Mouse (Mus musculus): ENCODE measurements around the gene Olfr1469.
"Not testable (repeated sequence)": the region's sequence is repeated elsewhere in the genome, so short reads cannot be mapped to it uniquely, and the experiment has no call there.

Gene Olfr1469

GRCm38 (mm10) chr19:13407549-13407948 is at the start of gene Olfr1469:
Olfr1469 (plus strand) TSS chr19:13407849.
- DNase-seq (ENCODE audit: low read depth, low spot score): no peak

GRCm38 (mm10) chr19:13361936-13362335 is 45.7 kb upstream of the Olfr1469 start, which contains the start of gene Olfr1467:
Olfr1467 (plus strand) TSS chr19:13362236.
- DNase-seq (ENCODE audit: low read depth, low spot score): no peak

DNA sequence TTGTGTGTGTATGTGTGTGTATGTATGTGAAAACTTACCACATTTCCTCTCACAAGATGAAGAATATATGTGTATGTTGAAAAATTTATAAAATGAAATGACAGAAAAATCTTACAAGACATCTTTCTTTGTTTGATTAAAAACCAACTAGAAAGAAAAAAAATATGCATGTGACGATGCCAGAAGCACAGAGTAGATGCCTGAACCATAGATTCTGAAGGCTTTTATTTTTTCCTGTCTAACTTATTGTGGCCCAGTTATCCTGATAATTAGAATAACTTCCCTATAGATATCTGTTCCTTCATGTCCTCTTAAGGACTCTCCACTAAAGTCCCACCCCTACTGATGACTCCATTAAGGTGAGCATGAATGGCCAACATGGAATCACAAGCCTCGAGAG is 35.5 kb downstream of the Olfr1469 start, which contains the start of gene Olfr1471:
Gene Olfr1471, plus strand, starts transcription at position 301 of the 400 bp plus-strand sequence.
- DNase-seq (ENCODE audit: low read depth, low spot score): not testable (repeated sequence)

GRCm38 (mm10) chr19:13455986-13456385 is 48.3 kb downstream of the Olfr1469 start, which contains the start of gene Olfr1472:
Olfr1472 (minus strand) TSS chr19:13456086.
- no peak for DNase-seq (ENCODE audit: low read depth, low spot score)

Measured in CD4-positive, CD25-positive, alpha-beta regulatory T cell, adult 2 months (primary cell).